Comparison of ENCODE assay signal across 8 mouse cellular contexts in genomic region chr10:85127395-85128287, GRCm38 (mm10). TPM values are rescaled to one million over a fixed set of nuclear protein-coding genes. Genes with fewer than 3 reads are reported as not detected.
DNase-seq lines count a peak whose midpoint lies in the region; ATAC-seq lines count a peak whose summit lies in the region.

TSS of gene Mterf2 (minus strand) at chr10:85128027.

- intact Hi-C loops in gastrocnemius, postnatal 14 days (cut with DNase I; ENCODE audit: low total_unique reads), result no loop called here
- intact Hi-C loops in left cerebral cortex, postnatal 10 days (cut with DNase I), result no loop called here

- DNase-seq in adrenal gland, adult (ENCODE audit: inconsistent age in 2 of 2, low spot score in 1 of 2), result peak; percentile 95 to 98
- peak; percentile 99 for DNase-seq in embryo, embryonic 10.5 days (ENCODE audit: low spot score)
- DNase-seq in gastrocnemius, postnatal 14 days, result peak; percentile 91
- DNase-seq in left cerebral cortex, postnatal 10 days (ENCODE audit: extremely low spot score in 1 of 2, low spot score in 2 of 2), result peak; percentile 95 to 98
- DNase-seq in right cerebral cortex, postnatal 25 days, result peak; percentile 92
- DNase-seq in urinary bladder, postnatal 4 days (ENCODE audit: low spot score in 2 of 2), result peak; percentile 86 to 88

- peak; percentile 100 for ATAC-seq in inflammation-experienced regulatory T-cells, adult 6 months
- peak; percentile 99 for ATAC-seq in megakaryocyte-erythroid progenitor cell, adult 5-6 weeks (replicated peaks; ENCODE audit: low FRiP score, low TSS enrichment, poor library complexity, severe bottlenecking)

RNA-seq across cellular contexts. Expression of gene Mterf2, which starts in this region (rescaled TPM):
- 10 to 100 TPM; 12.2 to 16.2 TPM for total RNA-seq in gastrocnemius, postnatal 14 days (2021)
- 10 to 100 TPM; 16.1 to 25.0 (median 19.9) TPM for polyA plus RNA-seq in inflammation-experienced regulatory T-cells, adult 6 months (2017; shearing (Covaris generic))
- 10 to 100 TPM; 13.8 to 16.4 TPM for total RNA-seq in left cerebral cortex, postnatal 10 days (2021)
- 5.1 and 5.7 TPM in 2 replicates for total RNA-seq in megakaryocyte-erythroid progenitor cell, adult 5-6 weeks (2014; fragmentation: Nextera tagmentation)
- 11.2 and 26.8 TPM in 2 replicates for total RNA-seq in megakaryocyte-erythroid progenitor cell, adult 5-6 weeks (2017)

Comparison
In these comparisons a context has a peak if more than half of its experiments do, and no peak if none do; other contexts are left out.
1. Peak in every context shown above with its lines: DNase-seq and ATAC-seq.